Mouse (Mus musculus) A20 (cell line): Measurements from ENCODE around the gene Pdss2.

Source experiments
- DNase-seq: peaks from one replicate; pipeline ENCODE4 v3.0.0-alpha.2; 2011; ENCODE audit warnings: low read depth, low spot score

Pdss2 gene

GRCm38 (mm10) chr10:43439492-43439941 lies 218.2 kb downstream of the Pdss2 start:
- DNase-seq: no peak

- no peak for DNase-seq
Observed at GRCm38 (mm10) chr10:43440050-43440449, 218.8 kb downstream of the Pdss2 start.

GRCm38 (mm10) chr10:43440981-43441740 lies 219.9 kb downstream of the Pdss2 start:
- no peak for DNase-seq

- DNase-seq: no peak
Observed at GRCm38 (mm10) chr10:43448656-43449055, 227.4 kb downstream of the Pdss2 start.

- DNase-seq: peak; percentile 90
Observed at GRCm38 (mm10) chr10:43451848-43452662, 230.8 kb downstream of the Pdss2 start.

- no peak for DNase-seq
Observed at GRCm38 (mm10) chr10:43452663-43452996, 231.3 kb downstream of the Pdss2 start.

GRCm38 (mm10) chr10:43454219-43454618 lies 232.9 kb downstream of the Pdss2 start:
- DNase-seq: no peak

- no peak for DNase-seq
Observed at GRCm38 (mm10) chr10:43454671-43455070, 233.4 kb downstream of the Pdss2 start.

GRCm38 (mm10) chr10:43462821-43463220 lies 241.5 kb downstream of the Pdss2 start:
- DNase-seq: no peak

GRCm38 (mm10) chr10:43463227-43463626 lies 241.9 kb downstream of the Pdss2 start:
- no peak for DNase-seq

- peak; percentile 92 for DNase-seq
Observed at GRCm38 (mm10) chr10:43466223-43466622, 244.9 kb downstream of the Pdss2 start.

GRCm38 (mm10) chr10:43467659-43468058 lies 246.4 kb downstream of the Pdss2 start:
- peak; percentile 95 for DNase-seq

GRCm38 (mm10) chr10:43468293-43468692 lies 247.0 kb downstream of the Pdss2 start:
- peak; percentile 85 for DNase-seq

- peak; percentile 86 for DNase-seq
Observed at GRCm38 (mm10) chr10:43475376-43475775, 254.1 kb downstream of the Pdss2 start.

GRCm38 (mm10) chr10:43477459-43477858 lies 256.2 kb downstream of the Pdss2 start:
- no peak for DNase-seq

GRCm38 (mm10) chr10:43477865-43478681 lies 256.8 kb downstream of the Pdss2 start:
- peak; percentile 89 for DNase-seq

GRCm38 (mm10) chr10:43478751-43479435 lies 257.6 kb downstream of the Pdss2 start, which contains the start of gene Bend3:
TSS of gene Bend3 (plus strand) at chr10:43478831.
- peak; percentile 59 for DNase-seq

- peak; percentile 91 for DNase-seq
Observed at GRCm38 (mm10) chr10:43479436-43480157, 258.3 kb downstream of the Pdss2 start.

GRCm38 (mm10) chr10:43480227-43480849 lies 259.1 kb downstream of the Pdss2 start:
- no peak for DNase-seq

GRCm38 (mm10) chr10:43481179-43481578 lies 259.9 kb downstream of the Pdss2 start:
- DNase-seq: no peak
